Mouse (Mus musculus) layer of hippocampus, adult 18-20 months (tissue): ENCODE data around the gene Pde11a. TPM values are rescaled to one million over a fixed set of nuclear protein-coding genes. Genes with fewer than 3 reads are reported as not detected.

Source experiments
- DNase-seq, 2 experiments: peaks; one replicate each; pipeline ENCODE4 v3.0.0; 2022; ENCODE audit warnings: low spot score in 2 of 2
- total RNA-seq, 2 experiments: library from RNA; stranded (reverse); gene quantifications; 2 replicates each; pipeline ENCODE4 v1.2.3; 2021

The Pde11a gene
- total RNA-seq, 2 experiments from 2014 or later = 18.5 to 21.6 TPM

- DNase-seq = no peak
These were observed 279.0 kb downstream of the Pde11a start for GRCm38 (mm10) chr2:76059595-76059994.

- DNase-seq = no peak
These were observed 279.7 kb downstream of the Pde11a start for GRCm38 (mm10) chr2:76058661-76059467.

- DNase-seq = no peak
These were observed 281.0 kb downstream of the Pde11a start for GRCm38 (mm10) chr2:76057555-76057954.

- DNase-seq = no peak
These were observed 284.7 kb downstream of the Pde11a start for GRCm38 (mm10) chr2:76053748-76054331.

- no peak for DNase-seq
These were observed 285.6 kb downstream of the Pde11a start for GRCm38 (mm10) chr2:76052897-76053505.

GRCm38 (mm10) chr2:76051385-76051784 lies 287.2 kb downstream of the Pde11a start:
- no peak for DNase-seq

GRCm38 (mm10) chr2:76050911-76051310 lies 287.7 kb downstream of the Pde11a start:
- DNase-seq = no peak

GRCm38 (mm10) chr2:76050092-76050491 lies 288.5 kb downstream of the Pde11a start:
- peak in 1 of 2 experiments; percentile 33 for DNase-seq

GRCm38 (mm10) chr2:76049529-76049928 lies 289.0 kb downstream of the Pde11a start:
- DNase-seq = no peak

GRCm38 (mm10) chr2:76047740-76048139 lies 290.8 kb downstream of the Pde11a start:
- DNase-seq = no peak

- DNase-seq = no peak
These were observed 296.4 kb downstream of the Pde11a start for GRCm38 (mm10) chr2:76042210-76042609.

- DNase-seq = no peak
These were observed 298.5 kb downstream of the Pde11a start for GRCm38 (mm10) chr2:76040116-76040515.

GRCm38 (mm10) chr2:76030080-76030479 lies 308.5 kb downstream of the Pde11a start:
- peak; percentile 75 to 93 for DNase-seq

GRCm38 (mm10) chr2:76029081-76029901 lies 309.3 kb downstream of the Pde11a start:
- peak in 1 of 2 experiments; percentile 30 for DNase-seq

GRCm38 (mm10) chr2:76016890-76017289 lies 321.7 kb downstream of the Pde11a start:
- no peak for DNase-seq

GRCm38 (mm10) chr2:76016136-76016535 lies 322.4 kb downstream of the Pde11a start:
- DNase-seq = no peak

GRCm38 (mm10) chr2:76015460-76015859 lies 323.1 kb downstream of the Pde11a start:
- DNase-seq = no peak

- no peak for DNase-seq
These were observed 323.9 kb downstream of the Pde11a start for GRCm38 (mm10) chr2:76014659-76015058.

GRCm38 (mm10) chr2:76006194-76006593 lies 332.4 kb downstream of the Pde11a start:
- no peak for DNase-seq

GRCm38 (mm10) chr2:76002899-76003298 lies 335.7 kb downstream of the Pde11a start:
- no peak for DNase-seq

- DNase-seq = peak in 1 of 2 experiments; percentile 67
These were observed 337.2 kb downstream of the Pde11a start for GRCm38 (mm10) chr2:76001392-76001791.
